Mouse (Mus musculus): Measurements from ENCODE around the gene Serpina11. TPM values are rescaled to one million over a fixed set of nuclear protein-coding genes. Genes with fewer than 3 reads are reported as not detected.

Serpina11 gene
- polyA plus RNA-seq (2012; fragmentation: generic; extraction: Trizol) = 0.10 TPM

- Histone ChIP-seq H3K79me2 (ENCODE audit: control insufficient read depth, insufficient read depth) (no peaks in the 10 kb centered on the region), H3K36me3 (ENCODE audit: control insufficient read depth, insufficient read depth) (no peaks in the 10 kb centered on the region), H3K27me3 (ENCODE audit: control insufficient read depth, insufficient read depth, insufficient read length) (peaks cover 6% of the 10 kb centered on the region), H3K4me3 (no peak within 1 kb of the TSS), H3ac (ENCODE audit: control insufficient read depth, insufficient read length) (no peak within 1 kb of the TSS), H3K4me2 (ENCODE audit: low read depth) (no peak within 1 kb of the TSS)
- TF ChIP-seq CEBPB (IDR thresholded peaks at IDR 0.05; ENCODE audit: insufficient read depth, poor library complexity, severe bottlenecking) (no peak), POLR2A (IDR thresholded peaks at IDR 0.05; ENCODE audit: insufficient read length, low read depth) (no peak), REST (IDR thresholded peaks at IDR 0.05; ENCODE audit: insufficient read depth, insufficient read length) (no peak), MAX (IDR thresholded peaks at IDR 0.05; ENCODE audit: low read depth) (no peak), E2F4 (IDR thresholded peaks at IDR 0.05; ENCODE audit: insufficient read depth) (no peak), MYOD1 (IDR thresholded peaks at IDR 0.05; ENCODE audit: control insufficient read depth in 1 of 3, insufficient read length in 2 of 3, low read depth in 2 of 3) (no peak), SRF (IDR thresholded peaks at IDR 0.05; ENCODE audit: control insufficient read depth, insufficient read length, low read depth) (no peak)
Observed at GRCm38 (mm10) chr12:103989857-103990256, at the start of gene Serpina11. TSS of gene Serpina11 (minus strand) at chr12:103989957.

- H3K4me2 ChIP-seq (ENCODE audit: low read depth) = no peak overlapping the region
- no peak overlapping the region for H3K4me3 ChIP-seq
- no peaks in the 10 kb centered on the region for H3K27me3 ChIP-seq (ENCODE audit: control insufficient read depth, insufficient read depth, insufficient read length)
- no peak overlapping the region for H3ac ChIP-seq (ENCODE audit: control insufficient read depth, insufficient read length)
- TF ChIP-seq MYOD1 (IDR thresholded peaks at IDR 0.05; ENCODE audit: control insufficient read depth in 1 of 3, insufficient read length in 2 of 3, low read depth in 2 of 3) (no peak), MAX (IDR thresholded peaks at IDR 0.05; ENCODE audit: low read depth) (no peak), SRF (IDR thresholded peaks at IDR 0.05; ENCODE audit: control insufficient read depth, insufficient read length, low read depth) (no peak), USF1 (IDR thresholded peaks at IDR 0.05; ENCODE audit: low read depth) (no peak), MYOG (IDR thresholded peaks at IDR 0.05; ENCODE audit: control insufficient read depth in 1 of 3, insufficient read depth in 1 of 3, insufficient read length in 2 of 3, low read depth in 2 of 3) (no peak), POLR2AphosphoS2 (IDR thresholded peaks at IDR 0.05; ENCODE audit: insufficient read length, low read depth) (no peak), CEBPB (IDR thresholded peaks at IDR 0.05; ENCODE audit: insufficient read depth, poor library complexity, severe bottlenecking) (no peak), REST (IDR thresholded peaks at IDR 0.05; ENCODE audit: insufficient read depth, insufficient read length) (no peak), POLR2A (IDR thresholded peaks at IDR 0.05; ENCODE audit: insufficient read length, low read depth) (no peak), TCF3 (IDR thresholded peaks at IDR 0.05; ENCODE audit: insufficient read length, low read depth) (no peak), TCF12 (IDR thresholded peaks at IDR 0.05; ENCODE audit: insufficient read depth, poor library complexity, severe bottlenecking) (no peak)
- no peaks in the 10 kb centered on the region for H3K36me3 ChIP-seq (ENCODE audit: control insufficient read depth, insufficient read depth)
- H3K79me2 ChIP-seq (ENCODE audit: control insufficient read depth, insufficient read depth) = no peaks in the 10 kb centered on the region
Observed at GRCm38 (mm10) chr12:104038181-104038580, 48.4 kb upstream of the Serpina11 start.

GRCm38 (mm10) chr12:104033752-104034151 lies 44.0 kb upstream of the Serpina11 start:
- Histone ChIP-seq H3K79me2 (ENCODE audit: control insufficient read depth, insufficient read depth) (no peaks in the 10 kb centered on the region), H3K4me3 (no peak overlapping the region), H3ac (ENCODE audit: control insufficient read depth, insufficient read length) (no peak overlapping the region), H3K36me3 (ENCODE audit: control insufficient read depth, insufficient read depth) (no peaks in the 10 kb centered on the region), H3K27me3 (ENCODE audit: control insufficient read depth, insufficient read depth, insufficient read length) (no peaks in the 10 kb centered on the region), H3K4me2 (ENCODE audit: low read depth) (peak overlapping the region; percentile 22)
- no peak for TF ChIP-seq TCF3 (IDR thresholded peaks at IDR 0.05; ENCODE audit: insufficient read length, low read depth)
- no peak for TF ChIP-seq REST (IDR thresholded peaks at IDR 0.05; ENCODE audit: insufficient read depth, insufficient read length)
- TF ChIP-seq MAX (IDR thresholded peaks at IDR 0.05; ENCODE audit: low read depth) = no peak
- no peak for TF ChIP-seq TCF12 (IDR thresholded peaks at IDR 0.05; ENCODE audit: insufficient read depth, poor library complexity, severe bottlenecking)
- no peak for TF ChIP-seq POLR2A (IDR thresholded peaks at IDR 0.05; ENCODE audit: insufficient read length, low read depth)
- TF ChIP-seq SRF (IDR thresholded peaks at IDR 0.05; ENCODE audit: control insufficient read depth, insufficient read length, low read depth) = no peak
- no peak for TF ChIP-seq POLR2AphosphoS2 (IDR thresholded peaks at IDR 0.05; ENCODE audit: insufficient read length, low read depth)
- TF ChIP-seq MYOG (IDR thresholded peaks at IDR 0.05; ENCODE audit: control insufficient read depth in 1 of 3, insufficient read depth in 1 of 3, insufficient read length in 2 of 3, low read depth in 2 of 3) = no peak
- TF ChIP-seq CEBPB (IDR thresholded peaks at IDR 0.05; ENCODE audit: insufficient read depth, poor library complexity, severe bottlenecking) = no peak
- TF ChIP-seq USF1 (IDR thresholded peaks at IDR 0.05; ENCODE audit: low read depth) = no peak
- no peak for TF ChIP-seq MYOD1 (IDR thresholded peaks at IDR 0.05; ENCODE audit: control insufficient read depth in 1 of 3, insufficient read length in 2 of 3, low read depth in 2 of 3)
- no peak for TF ChIP-seq E2F4 (IDR thresholded peaks at IDR 0.05; ENCODE audit: insufficient read depth)

- Histone ChIP-seq H3K36me3 (ENCODE audit: control insufficient read depth, insufficient read depth) (no peaks in the 10 kb centered on the region), H3K4me3 (no peak overlapping the region), H3K27me3 (ENCODE audit: control insufficient read depth, insufficient read depth, insufficient read length) (no peaks in the 10 kb centered on the region), H3ac (ENCODE audit: control insufficient read depth, insufficient read length) (no peak overlapping the region), H3K79me2 (ENCODE audit: control insufficient read depth, insufficient read depth) (no peaks in the 10 kb centered on the region), H3K4me2 (ENCODE audit: low read depth) (no peak overlapping the region)
- no peak for TF ChIP-seq TCF12 (IDR thresholded peaks at IDR 0.05; ENCODE audit: insufficient read depth, poor library complexity, severe bottlenecking)
- no peak for TF ChIP-seq POLR2A (IDR thresholded peaks at IDR 0.05; ENCODE audit: insufficient read length, low read depth)
- TF ChIP-seq E2F4 (IDR thresholded peaks at IDR 0.05; ENCODE audit: insufficient read depth) = no peak
- no peak for TF ChIP-seq POLR2AphosphoS2 (IDR thresholded peaks at IDR 0.05; ENCODE audit: insufficient read length, low read depth)
- no peak for TF ChIP-seq MAX (IDR thresholded peaks at IDR 0.05; ENCODE audit: low read depth)
- TF ChIP-seq SRF (IDR thresholded peaks at IDR 0.05; ENCODE audit: control insufficient read depth, insufficient read length, low read depth) = no peak
- TF ChIP-seq USF1 (IDR thresholded peaks at IDR 0.05; ENCODE audit: low read depth) = no peak
- no peak for TF ChIP-seq CEBPB (IDR thresholded peaks at IDR 0.05; ENCODE audit: insufficient read depth, poor library complexity, severe bottlenecking)
- TF ChIP-seq MYOD1 (IDR thresholded peaks at IDR 0.05; ENCODE audit: control insufficient read depth in 1 of 3, insufficient read length in 2 of 3, low read depth in 2 of 3) = no peak
- TF ChIP-seq REST (IDR thresholded peaks at IDR 0.05; ENCODE audit: insufficient read depth, insufficient read length) = no peak
- no peak for TF ChIP-seq TCF3 (IDR thresholded peaks at IDR 0.05; ENCODE audit: insufficient read length, low read depth)
- TF ChIP-seq MYOG (IDR thresholded peaks at IDR 0.05; ENCODE audit: control insufficient read depth in 1 of 3, insufficient read depth in 1 of 3, insufficient read length in 2 of 3, low read depth in 2 of 3) = no peak
Observed at GRCm38 (mm10) chr12:104029986-104030385, 40.2 kb upstream of the Serpina11 start.

Measured in myocyte (in vitro differentiated cells).